Mouse (Mus musculus): ENCODE results near the gene Golga5.
A peak's percentile ranks its signal among the peaks of the same experiment; 100 is the strongest.

Gene Golga5

DNA sequence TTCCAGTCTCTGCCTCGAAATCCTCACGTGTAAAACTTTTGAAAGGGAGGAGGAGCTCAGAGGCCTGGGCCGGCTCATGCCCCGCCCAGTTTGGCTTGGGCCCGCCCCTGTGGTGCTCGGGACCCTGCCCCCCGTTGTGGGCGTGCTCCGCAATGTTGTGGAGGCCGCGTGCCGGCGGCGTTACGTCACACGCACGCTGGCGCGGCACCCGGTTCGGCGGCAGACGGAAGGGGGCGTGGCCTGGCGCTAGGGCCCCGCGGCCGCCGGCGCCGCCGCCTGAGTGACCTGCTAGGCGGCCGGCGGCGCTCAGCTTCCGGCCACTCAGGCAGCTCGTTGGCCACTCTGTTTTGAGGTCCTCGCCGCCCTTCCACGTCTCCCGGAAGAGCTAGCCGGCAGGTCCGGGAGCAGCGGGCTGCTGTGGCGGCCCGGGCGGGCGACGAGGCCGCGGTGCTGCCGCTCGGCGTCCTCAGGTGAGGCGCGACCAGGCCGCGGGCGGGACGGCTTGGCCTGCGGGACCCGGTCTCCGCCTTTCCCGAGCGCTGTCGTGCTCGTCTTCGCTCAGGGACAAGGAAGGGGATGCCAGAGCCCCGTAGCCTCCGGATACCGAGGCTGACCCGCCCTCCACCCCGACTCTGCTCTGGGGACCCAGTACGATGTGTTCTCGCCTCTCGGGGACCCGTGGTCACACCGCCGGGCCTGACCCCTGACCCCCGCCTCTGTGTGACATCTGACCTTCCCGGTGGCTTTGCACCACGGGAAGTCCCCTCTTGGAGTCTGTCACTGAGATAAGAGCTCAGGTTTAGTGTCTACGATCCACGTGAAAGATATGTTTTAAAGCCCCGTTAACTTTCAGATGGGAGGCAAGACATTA, at the start of gene Golga5:
Gene Golga5 (plus strand): TSS at position 242 of the 871 bp plus-strand sequence.
- peak; percentile 90 to 92 for DNase-seq

DNA sequence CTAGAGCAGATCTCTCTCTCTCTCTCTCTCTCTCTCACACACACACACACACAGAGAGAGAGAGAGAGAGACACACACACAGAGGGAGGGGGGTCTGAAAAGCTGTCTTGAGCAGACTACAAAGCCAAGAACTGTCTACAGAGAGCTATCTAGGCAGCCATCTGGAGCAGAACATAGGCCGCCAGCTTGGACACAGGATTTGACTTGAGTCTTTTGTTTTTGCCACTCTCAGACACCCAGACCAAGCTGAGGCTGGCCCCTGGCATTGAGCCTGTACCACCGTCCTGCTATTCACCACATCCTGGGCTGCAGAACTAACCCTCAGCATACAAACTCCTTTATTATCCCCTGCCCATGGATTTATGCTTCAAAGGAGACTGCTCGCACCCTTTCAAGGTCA, 49.4 kb upstream of the Golga5 start:
- DNase-seq: no peak

DNA sequence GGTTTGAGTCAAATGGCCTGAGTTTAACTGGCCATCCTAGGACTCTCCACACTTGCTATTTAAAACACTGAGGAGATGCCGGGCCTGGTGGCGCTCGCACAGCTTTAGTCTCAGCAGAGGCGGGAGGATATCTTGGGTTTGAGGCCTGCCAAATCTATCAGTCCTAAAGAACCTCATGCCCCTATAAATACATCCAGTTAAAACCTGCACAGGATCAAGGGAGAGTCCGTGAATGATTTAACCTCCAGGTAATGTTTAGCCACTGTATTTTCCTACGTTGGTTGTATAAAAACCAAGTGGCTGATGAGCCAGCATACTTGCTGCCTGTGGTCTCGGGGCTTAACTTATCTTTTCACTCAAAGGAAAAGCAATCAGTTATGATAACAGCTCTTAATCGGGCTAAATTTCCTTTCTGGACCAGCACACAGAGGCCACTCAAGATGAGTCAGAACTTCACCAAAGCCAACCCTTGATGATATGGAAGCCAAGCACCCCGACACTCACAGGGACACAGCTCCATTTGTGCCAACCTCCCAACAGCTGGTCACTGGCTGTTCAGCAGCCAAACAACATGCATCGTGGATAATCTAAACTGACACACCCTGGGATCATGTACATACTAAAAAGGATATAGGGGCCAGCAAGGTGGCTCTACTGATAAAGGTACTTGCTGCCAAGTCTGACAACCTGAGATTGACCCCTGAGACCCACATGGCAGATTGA, 48.6 kb upstream of the Golga5 start:
- no peak for DNase-seq

DNA sequence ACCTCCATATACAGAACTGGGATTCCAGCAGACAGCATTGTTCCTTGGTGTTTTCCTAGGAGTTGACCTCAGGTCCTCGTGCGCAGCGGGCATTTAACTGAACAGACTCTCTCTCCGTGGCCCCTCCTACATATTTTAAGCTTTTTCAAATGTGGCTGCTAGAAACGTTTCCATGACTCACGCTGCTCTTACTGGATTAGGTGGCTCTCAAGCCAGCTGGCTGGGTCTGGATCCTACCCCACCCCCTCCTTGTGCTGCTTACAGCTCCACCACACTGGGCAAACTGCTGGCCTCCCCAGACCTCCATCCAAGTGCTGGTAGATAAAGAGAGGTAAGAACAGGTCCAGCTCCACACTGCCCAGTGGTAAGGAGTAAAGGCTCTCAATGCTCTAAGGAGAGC, 46.9 kb upstream of the Golga5 start:
- no peak for DNase-seq

DNA sequence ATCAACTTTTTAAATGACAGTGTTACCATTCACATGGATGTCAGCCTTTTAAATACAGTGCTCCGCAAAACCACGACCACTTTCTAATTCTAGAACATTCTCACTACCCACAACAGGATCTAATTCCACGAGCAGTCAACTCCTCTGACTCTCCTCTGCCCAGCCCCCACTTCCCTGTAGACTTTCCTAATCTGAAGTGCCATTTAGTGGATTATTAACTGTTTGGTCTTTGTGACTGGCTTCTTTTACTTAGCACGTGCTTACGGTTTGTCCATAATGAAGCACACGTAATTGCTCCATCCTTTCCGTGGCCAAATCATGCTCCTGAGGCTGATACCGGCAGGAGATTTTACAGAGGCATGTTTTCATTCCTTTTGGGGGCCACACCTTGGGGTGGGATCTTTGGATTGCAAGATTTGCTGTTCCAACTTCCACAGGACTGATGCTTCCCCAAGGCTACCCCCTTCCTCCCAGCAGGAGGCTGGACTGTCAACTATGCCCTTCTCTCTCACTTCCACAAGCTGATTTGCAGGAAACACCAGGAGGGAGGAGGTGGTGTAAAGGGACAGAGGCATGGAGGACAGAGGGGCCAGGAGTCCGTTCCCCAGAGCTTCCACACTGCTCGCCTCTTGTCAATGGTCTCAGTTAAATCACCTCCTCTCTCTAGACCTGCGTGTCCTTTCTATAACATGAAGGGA, 46.2 kb upstream of the Golga5 start:
- no peak for DNase-seq

DNA sequence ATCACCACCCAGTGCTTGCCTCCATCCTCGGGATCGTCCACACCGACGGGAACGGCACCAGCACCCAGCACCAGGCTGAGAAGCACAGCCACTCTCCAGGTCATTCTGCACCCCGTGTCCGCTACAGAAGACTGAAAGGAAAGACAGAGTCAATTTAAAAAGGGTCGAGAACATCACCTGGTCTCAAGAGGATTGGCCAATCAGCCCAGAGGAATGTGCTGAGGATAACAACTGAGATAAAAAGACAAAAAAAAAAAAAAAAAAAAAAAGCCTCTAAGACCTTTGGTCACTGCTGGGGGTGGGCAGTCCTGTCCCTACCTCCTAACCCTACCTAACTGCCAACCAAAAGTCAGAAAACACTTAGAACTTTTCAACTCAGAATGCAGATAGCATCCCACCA, 45.3 kb upstream of the Golga5 start:
- no peak for DNase-seq

DNA sequence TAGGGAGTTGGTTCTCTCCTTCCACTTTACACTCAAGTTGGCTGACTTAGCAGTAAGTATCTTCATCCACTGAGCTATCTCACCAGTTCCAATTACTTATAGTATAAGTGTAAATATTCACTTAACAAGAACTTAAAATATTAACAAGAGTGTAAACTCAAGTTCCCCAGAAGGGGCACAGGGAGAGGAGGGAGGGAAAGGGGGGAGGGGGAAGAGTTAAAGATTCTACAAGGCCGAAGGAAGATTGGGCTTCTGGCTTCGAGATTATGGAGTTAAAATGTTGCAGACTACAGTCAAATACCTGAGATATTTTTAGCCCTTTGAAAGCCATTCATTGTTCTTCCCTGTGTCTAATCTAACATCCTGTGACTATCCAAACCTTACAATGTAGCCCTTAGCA, 44.5 kb upstream of the Golga5 start:
- no peak for DNase-seq

DNA sequence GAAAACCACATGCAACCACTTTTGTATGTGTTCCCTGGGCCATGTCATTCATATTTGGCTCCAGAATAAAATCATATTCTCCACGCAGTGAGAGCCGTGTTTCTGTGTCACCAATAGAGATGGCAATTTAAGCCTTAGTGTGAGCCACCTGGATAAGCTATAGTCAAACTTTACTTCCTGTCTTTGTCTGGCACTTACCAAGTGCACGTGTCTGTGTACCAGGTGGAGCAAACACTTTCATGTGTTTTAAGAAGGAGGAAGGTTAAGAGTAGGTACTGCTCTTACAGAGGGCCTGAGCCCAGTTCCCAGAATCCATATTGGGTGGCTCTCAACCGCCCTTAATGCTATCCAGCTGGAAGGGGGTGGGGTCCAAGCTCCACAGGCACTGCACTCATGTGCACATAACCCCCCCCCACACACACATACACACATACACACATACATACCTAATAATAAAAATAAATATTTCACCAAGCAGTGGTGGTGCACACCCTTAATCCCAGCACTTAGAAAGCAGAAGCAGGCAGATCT, 43.8 kb upstream of the Golga5 start:
- DNase-seq: no peak

DNA sequence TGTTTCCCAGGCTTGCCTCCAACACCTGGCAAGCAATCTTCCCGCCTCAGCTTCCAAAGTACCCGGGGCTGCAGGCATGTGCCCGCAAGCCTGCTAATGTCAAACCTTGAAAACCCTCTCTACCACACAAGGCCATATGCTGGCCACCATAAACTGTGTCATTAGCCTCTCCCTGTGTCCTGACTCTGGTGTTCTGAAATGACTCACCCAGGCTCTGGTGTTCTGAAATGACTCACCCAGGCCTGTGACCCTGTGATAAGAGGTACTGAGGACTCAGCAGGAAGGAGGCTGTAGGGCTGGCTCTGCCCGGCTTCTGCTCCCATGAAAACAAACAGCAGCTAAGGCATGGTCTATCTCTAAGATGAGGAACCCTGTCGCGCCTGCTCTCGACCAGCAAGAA, 42.6 kb upstream of the Golga5 start:
- DNase-seq: no peak

DNA sequence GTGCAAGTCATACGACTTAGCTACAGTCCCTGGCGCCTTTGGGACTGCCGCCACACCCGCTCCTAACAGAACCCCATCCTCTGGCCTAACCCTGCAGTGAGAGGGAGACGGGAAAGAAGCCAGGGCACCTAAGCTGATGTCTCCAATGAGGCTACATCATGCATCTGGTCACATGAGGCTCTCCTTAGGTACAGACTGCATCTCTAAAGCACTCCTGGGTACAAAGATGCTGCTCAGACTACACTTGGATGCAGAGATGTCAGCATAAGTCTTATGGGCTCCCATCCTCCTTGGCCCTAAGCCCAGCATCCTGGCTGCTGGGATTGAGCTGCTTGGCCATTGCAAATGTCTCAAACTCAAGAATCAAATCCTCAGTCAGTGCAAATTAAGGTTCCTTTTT, 39.3 kb upstream of the Golga5 start:
- no peak for DNase-seq

DNA sequence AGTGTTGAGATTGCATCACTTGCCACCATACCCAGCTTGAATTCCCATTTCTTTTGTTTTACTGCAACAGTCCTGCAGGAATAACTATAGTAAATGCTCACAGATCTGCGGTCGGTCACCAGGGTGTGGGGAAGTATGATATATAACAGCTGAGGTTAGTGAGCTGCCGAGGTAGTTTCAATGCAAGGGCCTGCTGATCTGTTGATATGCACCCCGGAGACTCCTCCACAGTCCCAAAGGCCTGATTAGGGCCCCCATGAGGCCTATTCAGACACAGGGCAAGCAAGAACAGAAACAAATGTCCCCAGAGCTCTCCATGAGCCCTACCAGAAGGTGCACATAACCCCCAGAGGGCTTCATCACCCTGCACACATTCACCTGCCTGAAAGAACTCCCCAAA, 38.7 kb upstream of the Golga5 start:
- no peak for DNase-seq

DNA sequence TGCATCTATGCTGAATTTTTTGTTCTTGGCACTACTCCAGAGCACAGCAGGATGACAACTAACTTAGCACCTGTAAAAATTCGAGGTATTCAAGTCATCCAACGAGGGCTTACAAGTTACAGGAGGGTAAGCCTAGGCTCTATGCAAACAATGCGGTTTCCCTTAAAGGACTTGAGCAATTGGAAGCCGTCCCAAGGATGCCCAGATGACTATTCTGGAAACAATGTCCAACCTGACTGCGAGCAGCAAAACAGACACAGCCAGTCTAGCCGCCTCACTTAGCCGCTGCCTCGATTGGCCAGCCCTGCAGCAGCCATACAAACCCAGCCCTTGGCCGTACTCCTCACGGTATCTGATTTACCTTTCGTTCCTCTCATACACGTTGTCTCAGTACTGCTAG, 36.7 kb upstream of the Golga5 start:
- DNase-seq: no peak

DNA sequence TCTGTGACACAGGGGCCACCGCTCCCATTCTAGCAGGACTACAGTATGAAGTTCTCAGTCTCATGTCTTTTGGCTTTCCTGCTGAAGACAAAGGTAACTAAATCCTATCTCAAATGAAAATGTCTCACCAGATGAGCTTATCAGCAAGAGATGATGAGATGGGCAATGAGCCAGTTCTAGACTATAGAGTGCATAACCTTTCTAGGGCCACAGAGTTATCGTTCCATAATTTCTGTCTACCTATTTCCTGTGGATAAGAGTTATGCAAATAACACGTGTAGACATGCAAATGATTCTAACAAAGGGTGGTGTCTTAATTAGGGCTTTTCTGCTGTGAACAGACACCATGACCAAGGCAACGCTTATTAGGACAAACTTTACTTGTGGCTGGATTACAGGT, 34.8 kb upstream of the Golga5 start:
- DNase-seq: no peak

DNA sequence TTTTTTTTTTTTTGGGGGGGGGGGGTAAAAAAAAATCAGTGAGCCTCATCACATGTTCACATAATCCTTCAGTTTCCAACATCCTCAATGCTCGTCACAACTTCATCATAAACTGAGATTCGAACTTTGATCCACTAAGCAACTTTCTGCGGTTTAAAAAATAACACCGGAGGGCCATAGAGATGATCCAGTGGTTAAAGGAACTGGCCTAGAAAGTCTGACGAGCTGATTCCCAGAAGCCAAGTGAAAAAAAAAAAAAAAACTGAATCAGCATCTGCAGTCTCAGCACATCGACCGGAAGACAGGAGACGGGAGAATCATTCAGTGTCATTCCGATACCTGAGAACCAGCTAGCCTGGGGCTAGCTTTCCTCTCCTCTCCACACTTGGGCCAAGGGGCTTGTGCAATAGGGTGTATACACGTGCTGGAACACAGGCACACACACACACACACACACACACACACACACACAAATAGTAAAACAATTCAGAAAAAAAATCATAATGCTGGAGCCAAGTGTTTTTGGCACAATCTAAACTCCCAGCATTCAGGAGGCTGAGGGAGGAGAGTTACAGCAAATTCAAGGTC, 31.9 kb upstream of the Golga5 start:
- no peak for DNase-seq

DNA sequence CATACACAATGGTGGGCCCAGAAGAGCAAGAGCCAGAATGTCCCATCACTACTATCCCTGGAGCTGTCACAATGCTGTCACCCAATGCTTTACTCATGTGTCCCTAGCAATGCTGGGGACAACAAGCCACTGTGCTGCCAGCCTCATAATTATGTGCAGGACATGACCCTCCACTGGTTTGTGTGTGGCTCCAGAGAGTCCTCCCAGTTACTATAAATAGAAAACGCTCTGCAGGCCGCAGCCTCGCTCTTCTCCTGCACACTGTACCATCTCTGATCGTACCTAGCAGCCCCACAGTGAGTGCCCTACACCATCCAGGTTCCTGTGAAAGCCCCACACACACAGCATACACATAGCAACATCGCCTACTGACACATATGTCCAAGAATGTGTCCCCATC, 31.0 kb upstream of the Golga5 start:
- no peak for DNase-seq

DNA sequence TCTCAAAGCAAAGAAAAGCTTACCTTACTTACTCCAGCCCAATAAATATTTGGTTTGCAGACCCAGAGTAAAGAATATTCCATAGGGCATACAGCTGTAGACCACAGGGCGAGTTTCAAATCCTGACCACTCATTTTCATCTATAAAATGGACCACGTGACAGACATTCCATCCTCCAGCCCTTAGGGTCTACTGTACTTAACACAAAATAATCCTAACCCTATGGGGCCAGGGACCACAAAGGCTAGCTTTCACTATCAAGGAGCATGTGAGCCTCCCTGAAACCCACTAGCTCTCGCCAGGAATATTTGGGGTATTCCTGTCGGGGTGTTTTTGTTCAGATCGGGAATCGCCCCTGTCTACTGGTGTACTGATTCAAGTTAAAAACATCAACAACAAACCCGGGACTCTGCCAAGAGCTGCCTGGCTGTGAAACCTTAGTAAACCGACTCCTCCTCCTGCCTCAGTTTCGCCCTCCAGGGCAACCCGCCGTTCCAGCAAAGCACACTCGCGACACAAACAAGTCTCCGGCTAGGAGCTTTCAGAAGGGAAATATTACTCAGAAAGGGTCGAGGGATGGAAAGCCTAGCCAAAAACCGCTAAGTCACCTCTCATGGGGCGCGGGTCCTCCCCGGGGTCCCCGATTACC, 29.8 kb upstream of the Golga5 start:
- no peak for DNase-seq

DNA sequence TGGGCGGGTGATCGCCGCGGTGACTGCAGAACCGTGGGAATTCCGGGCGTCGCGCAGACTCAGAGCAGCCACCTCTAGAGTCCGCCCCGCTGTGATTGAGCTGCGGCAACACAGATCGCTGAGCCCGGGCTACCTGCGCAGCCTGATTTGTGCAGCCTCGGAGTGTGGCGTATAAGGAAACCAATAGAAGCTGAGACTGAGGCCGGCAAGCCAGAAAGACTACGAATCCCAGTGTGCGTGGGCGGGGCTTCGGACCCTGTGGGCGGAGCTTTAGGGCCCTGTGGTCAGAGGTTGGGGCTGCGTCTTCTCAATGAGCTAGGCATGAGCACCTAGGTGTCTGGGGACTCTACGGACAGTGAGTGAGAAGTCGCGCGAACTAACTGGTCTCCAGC, 29.3 kb upstream of the Golga5 start, which contains the start of gene Lgmn:
Gene Lgmn (minus strand): TSS at position 182 of the 392 bp plus-strand sequence.
- DNase-seq: peak; percentile 85 to 91

DNA sequence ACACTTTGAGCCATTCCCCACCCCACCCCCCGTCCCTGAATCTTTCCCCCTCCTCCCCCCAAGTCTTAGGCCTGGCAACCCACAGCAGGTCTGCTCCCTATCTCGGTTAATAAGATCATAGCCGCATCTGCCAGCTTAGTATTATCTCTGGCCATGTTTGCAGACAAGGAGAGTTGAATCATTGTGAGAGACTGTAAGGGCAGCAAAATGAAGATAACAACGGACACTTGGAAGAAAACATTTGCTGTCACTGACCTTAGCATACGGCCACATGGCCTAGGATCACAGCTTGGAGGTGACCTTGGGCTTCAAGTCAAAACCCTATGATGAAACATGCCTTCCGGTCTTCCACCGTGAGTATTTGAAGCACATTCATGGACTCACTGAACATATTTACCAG, 28.4 kb upstream of the Golga5 start:
- DNase-seq: no peak

DNA sequence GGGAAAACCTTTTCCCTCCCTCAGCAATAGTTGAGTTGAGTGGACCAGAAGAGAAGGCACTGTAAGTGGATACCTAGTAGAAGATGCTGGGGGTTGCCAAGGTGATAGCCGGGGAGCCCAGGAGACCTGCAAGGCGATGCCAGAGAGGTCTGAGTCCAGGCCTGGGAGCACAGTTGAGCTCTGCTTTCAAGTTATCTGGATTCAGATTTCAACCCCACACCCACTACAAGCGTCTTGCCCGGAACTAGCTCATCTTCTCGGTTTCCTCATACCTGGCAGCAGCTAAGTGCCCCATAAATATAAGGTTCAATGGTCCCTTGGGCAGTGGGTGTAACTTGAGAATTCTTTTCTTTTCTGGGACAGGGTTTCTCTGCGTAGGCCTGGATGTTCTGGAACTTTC, 27.8 kb upstream of the Golga5 start:
- DNase-seq: no peak

DNA sequence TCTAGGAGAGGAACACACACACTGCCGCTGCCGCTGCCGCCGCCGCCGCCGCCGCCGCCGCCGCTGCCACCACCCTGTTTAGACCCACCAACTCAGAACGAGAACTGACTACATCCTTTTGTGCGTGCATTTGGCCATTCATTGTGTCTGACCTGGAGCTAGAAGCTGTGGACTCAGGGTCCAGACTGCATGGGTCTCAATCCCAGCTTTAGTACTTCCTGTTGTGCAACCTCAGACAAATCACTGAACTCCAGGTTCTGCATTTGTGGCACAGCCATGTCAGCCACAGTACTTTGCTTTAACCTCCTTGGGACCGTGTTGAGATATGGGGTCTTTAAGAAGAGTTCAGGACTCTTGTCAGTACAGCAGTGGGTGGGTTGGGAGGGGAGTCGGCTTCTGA, 26.3 kb upstream of the Golga5 start:
- no peak for DNase-seq

DNA sequence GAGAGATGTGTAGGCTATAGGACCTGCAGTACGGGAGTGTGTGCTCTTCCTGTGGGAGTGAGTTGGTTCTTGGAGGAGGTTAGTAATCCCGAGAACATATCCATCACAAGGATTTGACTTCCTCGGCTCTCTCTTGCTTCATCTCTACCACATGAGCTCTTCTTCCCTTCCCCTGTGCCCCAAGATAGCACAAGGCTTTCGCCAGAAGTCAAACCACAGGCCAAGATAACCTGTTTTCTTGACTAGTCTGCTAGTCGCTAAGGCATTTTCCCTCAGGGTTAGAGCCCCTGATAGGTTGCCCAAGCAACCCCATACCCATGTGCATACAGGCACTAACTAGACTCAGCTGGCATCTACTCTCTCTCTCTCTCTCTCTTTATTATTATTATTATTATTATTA, 25.3 kb upstream of the Golga5 start:
- no peak for DNase-seq

DNA sequence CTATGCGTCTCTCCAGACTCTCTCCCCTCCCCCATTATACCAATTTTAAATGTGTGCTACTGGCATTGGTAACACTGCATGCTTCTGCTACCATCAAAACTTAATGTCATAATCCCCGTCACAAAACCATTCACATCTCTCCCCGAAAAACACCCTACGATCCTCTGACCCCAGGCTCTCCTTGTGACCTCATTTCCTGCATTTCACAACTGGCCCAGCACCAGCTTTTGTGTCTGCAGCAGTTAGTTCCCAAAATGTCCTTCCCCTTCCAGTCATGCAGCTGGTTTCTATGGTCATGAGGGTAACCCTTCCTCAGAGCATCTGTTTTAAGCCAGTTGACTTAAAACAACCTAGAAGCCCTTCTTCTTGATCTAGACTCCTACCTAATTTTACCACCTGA, 23.5 kb upstream of the Golga5 start:
- DNase-seq: no peak

DNA sequence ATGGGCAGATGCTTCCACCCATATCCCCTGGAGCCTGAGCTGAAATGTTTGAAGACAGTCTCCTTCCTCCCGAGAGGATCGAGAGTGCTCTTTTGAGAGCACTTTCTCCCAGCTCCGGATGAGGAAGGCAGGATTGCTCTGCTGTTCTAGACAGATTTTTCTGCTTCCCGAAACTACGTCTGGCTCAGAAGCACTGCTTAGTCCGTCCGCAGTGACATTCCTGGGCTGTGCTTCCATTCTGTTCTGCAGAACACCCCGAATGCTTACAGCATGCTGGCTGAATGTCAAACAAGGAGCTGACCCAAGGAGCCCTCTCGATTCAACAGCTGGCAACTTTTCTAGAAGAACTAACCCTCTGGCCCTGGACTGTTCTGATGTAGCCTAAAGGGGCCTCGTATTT, 18.5 kb upstream of the Golga5 start:
- DNase-seq: no peak
